Mouse (Mus musculus) E14TG2a.4 (cell line): ENCODE measurements around the gene Pcyt2.

Experiments
- H3K27me3 ChIP-seq: 2 replicates; pipeline ENCODE4 v1.6.1; 2014; ENCODE audit warnings: low read length, control low read depth; ENCODE audit not compliant: insufficient read depth
- H3K36me3 ChIP-seq: 2 replicates; pipeline ENCODE4 v1.6.1; 2014; ENCODE audit warnings: low read length, control low read depth; ENCODE audit not compliant: insufficient read depth
- H3K4me1 ChIP-seq: replicated peaks from 2 replicates; pipeline ENCODE4 v1.6.1; 2014; ENCODE audit warnings: low read depth, low read length, control low read depth
- H3K4me3 ChIP-seq: replicated peaks from 2 replicates; pipeline ENCODE4 v1.5.1; 2014; ENCODE audit warnings: mild to moderate bottlenecking, low read length
- H3K9me3 ChIP-seq: 2 replicates; pipeline ENCODE4 v1.6.1; 2014; ENCODE audit warnings: low read length, control low read depth
- CTCF ChIP-seq: conservative IDR thresholded peaks from 2 replicates; pipeline ENCODE4 v1.5.1; 2014; ENCODE audit warnings: low read length
- NANOG ChIP-seq: IDR thresholded peaks from 2 replicates; pipeline ENCODE4 v1.6.1; 2014; ENCODE audit warnings: borderline replicate concordance, low read length, mixed read lengths
- POU5F1 ChIP-seq: IDR thresholded peaks from 2 replicates; pipeline ENCODE4 v1.6.1; 2014; ENCODE audit warnings: low read length, borderline replicate concordance

Pcyt2 gene

DNA sequence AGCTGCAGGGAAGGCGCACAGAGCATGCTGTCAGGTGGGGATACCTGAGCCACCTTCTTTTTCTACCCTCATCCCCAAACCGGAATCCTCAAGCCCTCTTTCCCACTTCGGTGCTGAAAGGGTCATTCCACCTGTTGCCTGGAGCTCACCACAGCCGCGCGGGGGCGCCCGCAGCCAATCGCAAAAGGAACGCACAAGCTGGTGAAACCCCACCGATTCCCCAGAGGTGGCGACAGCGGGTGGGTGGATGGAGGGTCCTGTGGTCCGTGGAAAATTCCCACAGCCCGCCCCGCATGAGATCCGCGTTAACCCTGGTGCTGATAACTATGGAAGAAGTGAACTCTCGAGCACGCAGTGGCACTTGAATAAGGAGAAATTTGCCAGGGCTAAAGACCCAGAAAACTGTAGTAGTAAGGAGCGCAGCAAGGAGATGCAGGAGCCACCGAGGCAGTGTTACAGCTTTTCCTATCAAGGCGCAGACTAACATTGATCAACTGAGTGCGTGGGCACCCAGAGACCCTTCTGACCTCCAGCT lies 41.2 kb upstream of the Pcyt2 start:
- TF ChIP-seq NANOG, result no peak
- peak; percentile 53 for TF ChIP-seq CTCF
- no peak for TF ChIP-seq POU5F1
- Histone ChIP-seq H3K4me1 (peaks cover 79% of the 10 kb centered on the region), H3K9me3 (no peaks in the 10 kb centered on the region), H3K27me3 (peaks cover 27% of the 10 kb centered on the region), H3K36me3 (peaks cover 50% of the 10 kb centered on the region), H3K4me3 (peak overlapping the region; percentile 89)

DNA sequence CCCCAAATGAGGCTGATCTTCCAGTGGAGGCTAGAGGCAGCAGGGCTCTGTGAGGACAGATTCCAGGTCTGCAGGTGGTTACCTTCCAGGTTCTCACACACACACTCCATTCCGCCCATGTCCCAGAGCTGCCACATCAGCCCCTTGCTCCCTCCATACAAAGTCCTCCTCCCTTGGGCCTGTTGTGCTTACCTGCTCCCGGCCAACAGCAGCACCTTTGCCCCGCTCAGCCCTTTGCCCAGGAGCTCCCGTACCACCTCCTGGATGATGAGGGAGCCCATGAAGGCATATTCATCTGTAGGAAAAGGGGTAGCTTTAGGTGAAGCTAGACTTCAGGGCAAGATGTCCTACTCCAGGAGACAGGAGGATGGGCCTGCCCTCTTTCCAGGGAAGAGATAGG lies 39.6 kb upstream of the Pcyt2 start:
- Histone ChIP-seq H3K4me3 (no peak overlapping the region), H3K27me3 (peaks cover 27% of the 10 kb centered on the region), H3K36me3 (peaks cover 62% of the 10 kb centered on the region), H3K4me1 (peaks cover 74% of the 10 kb centered on the region), H3K9me3 (no peaks in the 10 kb centered on the region)
- TF ChIP-seq CTCF (no peak), POU5F1 (no peak), NANOG (no peak)

DNA sequence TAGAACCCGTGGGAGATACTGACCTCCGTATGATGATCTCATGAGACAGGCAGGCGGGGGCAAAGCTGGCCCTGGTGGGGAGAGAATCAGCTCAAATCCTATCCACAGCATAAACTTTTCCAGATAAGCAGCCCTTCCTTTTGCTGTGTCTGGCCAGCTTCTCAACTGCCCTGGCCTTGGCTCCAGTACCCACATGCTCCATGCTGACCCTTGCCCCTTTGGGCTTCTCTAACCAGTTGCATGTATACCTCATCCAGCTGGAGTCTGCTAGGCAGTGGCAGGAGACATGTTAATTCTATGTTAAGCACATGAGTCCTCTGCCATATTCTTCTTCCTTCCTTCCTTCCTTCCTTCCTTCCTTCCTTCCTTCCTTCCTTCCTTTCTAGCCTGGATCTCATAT lies 37.0 kb upstream of the Pcyt2 start:
- peaks cover 62% of the 10 kb centered on the region for H3K36me3 ChIP-seq
- peaks cover 21% of the 10 kb centered on the region for H3K27me3 ChIP-seq
- peaks cover 70% of the 10 kb centered on the region for H3K4me1 ChIP-seq
- TF ChIP-seq NANOG (no peak), POU5F1 (no peak), CTCF (no peak)
- H3K9me3 ChIP-seq, result no peaks in the 10 kb centered on the region
- H3K4me3 ChIP-seq, result no peak overlapping the region

DNA sequence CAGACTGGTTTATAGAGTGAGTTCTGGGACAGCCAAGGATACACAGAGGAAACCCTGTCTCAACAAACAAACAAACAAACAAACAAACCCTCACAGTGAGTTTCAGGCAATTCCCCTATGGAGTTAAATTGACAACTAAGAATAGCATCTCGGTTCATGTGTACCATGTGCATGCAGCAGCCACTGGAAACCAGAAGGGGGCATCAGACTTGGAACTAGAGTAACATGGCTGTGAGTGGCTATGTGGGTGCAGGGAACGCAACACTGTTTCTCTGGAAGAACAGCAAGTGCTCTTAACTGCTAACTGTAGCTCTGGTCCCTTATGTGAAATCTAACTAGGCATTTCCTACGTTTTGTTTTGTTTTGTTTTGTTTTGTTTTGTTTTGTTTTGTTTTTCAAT lies 34.1 kb upstream of the Pcyt2 start:
- peak; percentile 85 for TF ChIP-seq CTCF
- no peak for TF ChIP-seq POU5F1
- TF ChIP-seq NANOG, result no peak
- no peaks in the 10 kb centered on the region for H3K9me3 ChIP-seq
- peaks cover 41% of the 10 kb centered on the region for H3K36me3 ChIP-seq
- H3K27me3 ChIP-seq, result peaks cover 12% of the 10 kb centered on the region
- no peak overlapping the region for H3K4me3 ChIP-seq
- peaks cover 65% of the 10 kb centered on the region for H3K4me1 ChIP-seq

DNA sequence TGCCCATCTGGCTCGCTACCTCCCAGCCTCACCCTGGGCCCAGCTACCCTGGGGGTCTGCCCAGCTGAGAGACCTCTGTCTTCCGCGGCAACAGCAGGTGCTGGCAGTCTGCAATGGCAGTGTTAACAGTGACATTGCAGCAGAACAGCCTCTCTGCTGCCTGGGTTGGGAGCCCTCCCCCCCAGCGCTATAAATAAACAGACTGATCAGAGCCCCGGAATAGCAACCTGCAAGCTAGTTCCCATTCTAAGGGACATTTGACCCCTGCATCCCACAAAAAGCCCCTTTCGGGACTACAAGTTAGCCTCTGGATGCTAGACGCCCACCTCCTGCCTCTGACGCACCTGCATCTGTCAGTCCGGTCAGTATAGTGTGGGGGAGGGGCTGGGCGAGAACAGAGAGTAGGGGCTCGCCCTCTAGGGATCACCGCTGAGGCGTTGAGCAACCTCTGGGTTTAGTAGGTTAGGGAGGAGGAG lies 30.3 kb upstream of the Pcyt2 start, which contains the start of gene Myadml2:
Gene Myadml2 (minus strand): TSS at position 158 of the 476 bp plus-strand sequence.
- no peak for TF ChIP-seq POU5F1
- TF ChIP-seq NANOG, result no peak
- TF ChIP-seq CTCF, result no peak
- no peaks in the 10 kb centered on the region for H3K9me3 ChIP-seq
- peaks cover 25% of the 10 kb centered on the region for H3K27me3 ChIP-seq
- H3K4me1 ChIP-seq, result peaks cover 51% of the 10 kb centered on the region
- H3K4me3 ChIP-seq, result peak within 1 kb of the TSS; percentile 73
- H3K36me3 ChIP-seq, result 0 out of 2 replicates have a peak, but pooled peaks cover 3% of the 10 kb centered on the region

DNA sequence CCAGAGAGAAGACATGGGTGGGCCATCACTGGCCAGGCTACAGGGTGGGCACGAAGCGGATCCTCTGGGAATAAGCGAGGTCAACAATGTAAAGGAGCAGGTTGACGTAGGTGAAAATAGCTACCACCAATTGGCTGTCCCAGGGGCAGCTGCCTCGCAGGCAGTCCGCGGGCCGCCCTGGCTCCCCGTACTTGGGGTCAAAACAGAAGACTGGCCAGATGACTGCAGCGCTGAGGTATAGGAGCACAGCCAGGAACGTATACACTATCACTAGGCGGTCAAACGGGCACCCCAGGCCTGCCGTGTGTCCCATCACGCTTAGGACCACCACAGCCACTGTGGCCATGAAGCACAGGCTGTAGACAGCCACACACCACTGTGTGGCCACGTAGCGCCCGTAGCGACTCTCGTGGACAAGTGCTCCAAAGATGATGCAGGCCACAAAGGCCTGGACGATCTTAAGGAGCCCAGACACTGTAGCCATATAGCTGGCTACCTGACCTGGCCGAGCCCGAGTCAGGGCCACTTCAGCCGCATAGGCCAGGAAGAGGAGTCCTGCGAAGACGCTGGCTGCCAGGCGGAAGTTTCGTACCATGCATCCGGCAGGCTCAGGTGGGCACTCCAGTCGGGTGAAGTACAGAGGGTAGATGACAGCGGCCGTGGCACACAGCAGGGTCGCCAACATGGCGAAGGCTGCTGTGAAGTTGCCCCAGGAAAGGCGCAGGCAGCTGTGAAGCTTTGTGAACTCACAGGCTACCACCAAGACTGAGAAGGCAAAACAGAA lies 29.5 kb upstream of the Pcyt2 start:
- peaks cover under 1% of the 10 kb centered on the region; the same call in 1 of the 2 replicates for H3K36me3 ChIP-seq
- H3K27me3 ChIP-seq, result peaks cover 33% of the 10 kb centered on the region
- peak overlapping the region; percentile 73 for H3K4me3 ChIP-seq
- H3K4me1 ChIP-seq, result peaks cover 52% of the 10 kb centered on the region
- no peaks in the 10 kb centered on the region for H3K9me3 ChIP-seq
- TF ChIP-seq POU5F1 (no peak), CTCF (no peak), NANOG (no peak)

DNA sequence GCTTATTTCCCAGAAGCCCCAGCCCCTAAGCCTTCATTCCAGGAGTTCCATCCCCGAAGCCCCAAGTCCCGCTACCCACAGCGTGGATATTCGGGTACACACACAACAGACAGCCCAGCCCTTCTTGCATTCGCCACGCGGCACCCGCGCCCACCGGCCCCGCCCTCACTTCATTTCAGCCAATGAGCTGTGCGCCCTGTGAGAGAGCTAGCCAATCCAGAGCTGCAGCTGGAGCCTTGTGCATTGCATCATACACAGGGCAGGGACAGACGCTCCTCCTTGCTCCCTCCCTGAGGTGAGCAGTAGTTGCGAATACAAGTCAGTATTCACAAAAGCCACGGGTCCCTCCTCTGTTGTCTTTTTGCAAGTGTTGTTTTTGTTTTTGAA lies 25.9 kb upstream of the Pcyt2 start, which contains the start of gene Pycr1:
Gene Pycr1 (minus strand): TSS at position 169 of the 387 bp plus-strand sequence.
- Histone ChIP-seq H3K9me3 (no peaks in the 10 kb centered on the region), H3K36me3 (peaks cover 37% of the 10 kb centered on the region), H3K27me3 (peaks cover 37% of the 10 kb centered on the region), H3K4me3 (peak within 1 kb of the TSS; percentile 82), H3K4me1 (peaks cover 64% of the 10 kb centered on the region)
- TF ChIP-seq NANOG (no peak), CTCF (no peak), POU5F1 (no peak)

DNA sequence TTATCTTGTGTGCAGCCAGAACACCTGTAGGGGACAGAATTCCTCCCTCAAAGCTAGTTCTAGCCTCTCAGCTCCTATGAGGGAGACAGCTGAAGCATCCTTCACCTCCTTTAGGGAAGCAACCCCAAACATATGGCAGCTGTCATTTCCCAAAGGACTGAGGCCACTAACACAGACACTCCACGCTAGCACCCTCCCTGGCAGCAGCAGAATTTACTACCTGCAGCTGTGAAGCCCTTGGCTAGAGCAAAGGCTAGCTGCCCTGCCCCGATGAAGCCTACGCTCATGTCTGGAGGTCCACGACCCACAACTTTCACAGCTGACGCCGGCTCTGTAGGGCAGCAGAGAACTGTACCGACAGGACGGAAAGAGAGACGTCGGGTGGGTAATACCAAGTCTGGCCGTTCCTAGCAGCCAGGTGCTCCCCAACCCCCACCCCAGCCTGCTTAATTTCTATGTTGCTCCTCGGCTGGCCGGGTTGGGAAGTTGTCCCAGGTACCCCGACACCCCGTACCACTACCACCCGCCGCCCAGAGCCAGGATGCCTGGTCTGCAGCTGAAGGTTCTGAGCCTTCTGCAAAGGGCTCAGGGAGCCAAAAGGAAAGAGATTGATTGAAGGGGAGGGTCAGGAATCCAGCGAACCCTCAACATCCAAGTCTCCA lies 25.3 kb upstream of the Pcyt2 start:
- Histone ChIP-seq H3K36me3 (peaks cover 38% of the 10 kb centered on the region), H3K4me3 (peak overlapping the region; percentile 82), H3K27me3 (peaks cover 37% of the 10 kb centered on the region), H3K4me1 (peaks cover 58% of the 10 kb centered on the region), H3K9me3 (no peaks in the 10 kb centered on the region)
- TF ChIP-seq CTCF, result no peak
- TF ChIP-seq NANOG, result no peak
- TF ChIP-seq POU5F1, result no peak
